Mouse (Mus musculus) limb, embryonic 13.5 days (tissue): ENCODE results near the gene Inpp4b. TPM values are rescaled to one million over a fixed set of nuclear protein-coding genes. Genes with fewer than 3 reads are reported as not detected.
"Not testable (repeated sequence)": the region's sequence is repeated elsewhere in the genome, so short reads cannot be mapped to it uniquely, and the experiment has no call there.

Experiments used
- ATAC-seq: fragments of 200-750 bp; cut with Nextera tagmentation; 2 replicates; pipeline ENCODE4 v1.8.0; 2017; ENCODE audit warnings: low read depth, moderate number of reproducible peaks, moderate TSS enrichment; ENCODE audit not compliant: low FRiP score
- H3K27ac ChIP-seq: fragments of 300-500 bp; sonication (generic); 2 replicates; pipeline ENCODE4 v1.5.1; 2015; ENCODE audit warnings: inconsistent platforms, mild to moderate bottlenecking, moderate library complexity
- H3K27me3 ChIP-seq: fragments of 300-500 bp; sonication (generic); 2 replicates; pipeline ENCODE4 v1.6.1; 2015; ENCODE audit warnings: mild to moderate bottlenecking, inconsistent platforms
- H3K36me3 ChIP-seq: fragments of 300-500 bp; sonication (generic); 2 replicates; pipeline ENCODE4 v1.6.1; 2015; ENCODE audit warnings: inconsistent platforms, mild to moderate bottlenecking, moderate library complexity
- H3K4me1 ChIP-seq: fragments of 300-500 bp; sonication (generic); 2 replicates; pipeline ENCODE4 v1.6.1; 2015; ENCODE audit warnings: inconsistent platforms
- H3K4me2 ChIP-seq: fragments of 300-500 bp; sonication (generic); replicated peaks from 2 replicates; pipeline ENCODE4 v1.6.1; 2015; ENCODE audit warnings: inconsistent platforms, mild to moderate bottlenecking, moderate library complexity
- H3K4me3 ChIP-seq: fragments of 300-500 bp; sonication (generic); 2 replicates; pipeline ENCODE4 v1.5.1; 2015; ENCODE audit warnings: moderate library complexity, mild to moderate bottlenecking, inconsistent platforms
- H3K9ac ChIP-seq: fragments of 300-500 bp; sonication (generic); 2 replicates; pipeline ENCODE4 v1.6.1; 2015; ENCODE audit warnings: mild to moderate bottlenecking, inconsistent platforms
- H3K9me3 ChIP-seq: fragments of 300-500 bp; sonication (generic); 2 replicates; pipeline ENCODE4 v1.6.1; 2016; ENCODE audit warnings: inconsistent platforms
- WGBS: fragments of 180-500 bp; shearing (Covaris S2); methylation state at CpG from one replicate; pipeline ENCODE4 v1.1.7; 2015; 5-methylcytosine and 5-hydroxymethylcytosine counted together
- polyA plus RNA-seq: library from polyadenylated mRNA; unstranded; fragments of >200 nt; fragmentation: Nextera tagmentation; extraction: Ambion mirVana; gene quantifications from 2 replicates; pipeline ENCODE4 v1.2.1, GENCODE M21; 2015

Gene Inpp4b
- polyA plus RNA-seq, 1 experiment from 2014 or later, result 19.3 TPM

GRCm38 (mm10) chr8:81996823-81997222, 654.5 kb downstream of the Inpp4b start:
- Histone ChIP-seq H3K27ac (no peak overlapping the region), H3K4me2 (no peak overlapping the region), H3K36me3 (no peaks in the 10 kb centered on the region), H3K4me3 (no peak overlapping the region), H3K4me1 (peaks cover 5% of the 10 kb centered on the region; the same call in 1 of the 2 replicates), H3K27me3 (no peaks in the 10 kb centered on the region), H3K9me3 (no peaks in the 10 kb centered on the region), H3K9ac (no peak overlapping the region)
- ATAC-seq, result no peak
- WGBS, result 31% methylated on average over 1 of the region's 1 CpGs

- Histone ChIP-seq H3K27ac (no peak overlapping the region), H3K4me3 (no peak overlapping the region), H3K27me3 (no peaks in the 10 kb centered on the region), H3K4me1 (no peaks in the 10 kb centered on the region), H3K9ac (no peak overlapping the region), H3K4me2 (no peak overlapping the region), H3K36me3 (no peaks in the 10 kb centered on the region), H3K9me3 (no peaks in the 10 kb centered on the region)
- no peak for ATAC-seq
- 90% methylated on average over 4 of the region's 4 CpGs for WGBS
These were observed 661.8 kb downstream of the Inpp4b start for GRCm38 (mm10) chr8:82004158-82004557.

GRCm38 (mm10) chr8:82005466-82005865, 663.1 kb downstream of the Inpp4b start:
- 80% methylated on average over 2 of the region's 2 CpGs for WGBS
- Histone ChIP-seq H3K4me3 (no peak overlapping the region), H3K36me3 (no peaks in the 10 kb centered on the region), H3K9ac (no peak overlapping the region), H3K9me3 (no peaks in the 10 kb centered on the region), H3K27ac (no peak overlapping the region), H3K4me2 (no peak overlapping the region), H3K27me3 (no peaks in the 10 kb centered on the region), H3K4me1 (no peaks in the 10 kb centered on the region)
- ATAC-seq, result no peak

- ATAC-seq, result no peak
- Histone ChIP-seq H3K27ac (no peak overlapping the region), H3K27me3 (no peaks in the 10 kb centered on the region), H3K9ac (no peak overlapping the region), H3K4me3 (no peak overlapping the region), H3K36me3 (no peaks in the 10 kb centered on the region), H3K4me1 (no peaks in the 10 kb centered on the region), H3K9me3 (no peaks in the 10 kb centered on the region), H3K4me2 (no peak overlapping the region)
- WGBS, result 61% methylated on average over 5 of the region's 5 CpGs
These were observed 675.4 kb downstream of the Inpp4b start for GRCm38 (mm10) chr8:82017792-82018191.

DNA sequence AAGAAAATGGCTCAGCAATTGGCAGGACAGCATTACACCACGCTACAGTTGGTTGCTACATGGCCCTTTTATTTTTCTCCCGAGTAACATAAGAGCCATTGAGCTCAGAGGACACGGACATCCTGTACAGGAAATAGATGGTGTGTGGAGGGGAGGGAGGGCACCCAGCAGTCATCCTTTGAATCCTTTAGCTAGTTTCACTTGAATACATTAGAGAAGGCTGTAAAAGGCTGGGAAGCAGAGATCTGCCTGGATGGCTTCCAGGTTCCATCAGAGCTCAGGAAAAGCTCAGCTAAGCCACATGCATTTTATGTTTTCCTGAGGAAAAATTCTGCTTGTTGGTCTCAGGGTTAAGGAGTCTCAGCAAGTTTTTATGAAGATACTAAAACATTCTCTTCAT, 685.0 kb downstream of the Inpp4b start:
- Histone ChIP-seq H3K4me3 (no peak overlapping the region), H3K36me3 (no peaks in the 10 kb centered on the region), H3K9me3 (no peaks in the 10 kb centered on the region), H3K27me3 (no peaks in the 10 kb centered on the region), H3K27ac (0 out of 2 replicates have a peak overlapping the region, but pooled peaks have one; percentile 2), H3K9ac (no peak overlapping the region), H3K4me2 (no peak overlapping the region), H3K4me1 (peaks cover 16% of the 10 kb centered on the region)
- WGBS, result 26% methylated on average over 3 of the region's 3 CpGs
- peak; percentile 75 for ATAC-seq

- Histone ChIP-seq H3K4me3 (no peak overlapping the region), H3K9me3 (no peaks in the 10 kb centered on the region), H3K27me3 (no peaks in the 10 kb centered on the region), H3K4me2 (no peak overlapping the region), H3K9ac (no peak overlapping the region), H3K36me3 (no peaks in the 10 kb centered on the region), H3K27ac (no peak overlapping the region), H3K4me1 (peaks cover 16% of the 10 kb centered on the region)
- 42% methylated on average over 1 of the region's 1 CpGs for WGBS
- no peak for ATAC-seq
These were observed 686.5 kb downstream of the Inpp4b start for GRCm38 (mm10) chr8:82028896-82029295.

DNA sequence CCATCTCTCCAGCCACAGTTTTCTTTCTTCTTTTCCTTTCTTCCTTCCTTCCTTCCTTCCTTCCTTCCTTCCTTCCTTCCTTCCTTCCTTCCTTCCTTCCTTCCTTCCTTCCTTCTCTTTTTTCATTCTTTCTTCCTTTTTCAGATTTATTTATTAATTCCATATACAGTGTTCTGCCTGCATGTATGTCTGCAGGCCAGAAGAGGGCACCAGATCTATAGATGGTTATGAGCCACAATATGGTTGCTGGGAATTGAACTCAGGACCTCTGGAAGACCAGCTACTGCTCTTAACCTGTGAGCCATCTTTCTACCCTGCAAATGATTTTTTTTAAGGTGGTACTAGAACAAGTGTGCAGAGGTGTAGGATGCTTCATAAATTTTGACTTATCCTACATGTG, 689.7 kb downstream of the Inpp4b start:
- not testable (repeated sequence) for H3K27ac ChIP-seq, H3K9me3 ChIP-seq, H3K4me2 ChIP-seq, H3K4me3 ChIP-seq, H3K36me3 ChIP-seq, ATAC-seq, H3K9ac ChIP-seq, H3K27me3 ChIP-seq
- H3K4me1 ChIP-seq, result peaks cover 10% of the 10 kb centered on the region

DNA sequence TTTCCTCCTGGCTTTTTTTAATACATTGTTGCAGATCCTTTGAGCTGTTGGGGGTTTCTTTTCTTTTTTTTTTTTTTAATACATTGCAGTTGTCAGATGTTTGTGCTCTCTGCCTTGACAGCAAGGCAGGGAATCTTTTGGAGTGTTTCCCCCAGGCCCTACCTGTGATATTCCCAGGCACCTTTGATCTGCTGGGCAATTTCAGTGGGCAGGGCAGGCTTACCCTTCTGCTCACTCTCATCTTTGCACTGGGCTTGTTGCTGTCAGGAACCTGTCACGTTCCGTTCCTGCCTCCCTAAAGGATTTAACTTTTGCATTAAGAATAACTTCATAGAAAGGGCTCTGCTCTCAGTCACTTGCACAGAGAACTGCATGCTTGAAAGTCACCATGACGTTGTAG, 711.7 kb downstream of the Inpp4b start:
- H3K9me3 ChIP-seq, result no peaks in the 10 kb centered on the region
- ATAC-seq, result no peak
- H3K4me2 ChIP-seq, result no peak overlapping the region
- H3K4me3 ChIP-seq, result no peak overlapping the region
- no peak overlapping the region for H3K9ac ChIP-seq
- H3K4me1 ChIP-seq, result no peaks in the 10 kb centered on the region
- WGBS, result 74% methylated on average over 3 of the region's 3 CpGs
- H3K27me3 ChIP-seq, result no peaks in the 10 kb centered on the region
- H3K36me3 ChIP-seq, result no peaks in the 10 kb centered on the region
- H3K27ac ChIP-seq, result no peak overlapping the region

GRCm38 (mm10) chr8:82067619-82068018, 725.3 kb downstream of the Inpp4b start:
- no peaks in the 10 kb centered on the region for H3K9me3 ChIP-seq
- no peaks in the 10 kb centered on the region for H3K27me3 ChIP-seq
- no peak overlapping the region for H3K9ac ChIP-seq
- no peak for ATAC-seq
- H3K36me3 ChIP-seq, result no peaks in the 10 kb centered on the region
- H3K4me1 ChIP-seq, result no peaks in the 10 kb centered on the region
- H3K4me2 ChIP-seq, result no peak overlapping the region
- H3K27ac ChIP-seq, result no peak overlapping the region
- H3K4me3 ChIP-seq, result no peak overlapping the region
- WGBS, result 81% methylated on average over 3 of the region's 3 CpGs

DNA sequence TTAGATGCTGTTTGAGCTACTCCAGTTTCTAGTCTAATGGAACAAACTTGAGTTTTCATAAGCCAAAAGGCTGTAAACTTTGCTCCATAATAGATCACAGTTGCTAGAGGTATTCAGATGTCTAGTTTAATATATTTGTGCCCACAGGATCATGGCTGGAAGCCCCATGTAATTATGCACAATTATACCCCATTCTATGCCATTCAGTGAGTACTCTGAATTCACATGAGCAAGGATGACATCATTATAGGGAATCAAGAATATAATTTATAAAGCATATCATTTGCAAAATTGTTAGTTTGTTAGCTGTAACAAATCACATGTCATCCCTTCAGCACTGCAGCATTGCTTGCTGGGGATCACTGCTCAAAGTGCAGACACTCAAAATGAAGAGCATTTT, 736.9 kb downstream of the Inpp4b start:
- H3K27ac ChIP-seq, result no peak overlapping the region

DNA sequence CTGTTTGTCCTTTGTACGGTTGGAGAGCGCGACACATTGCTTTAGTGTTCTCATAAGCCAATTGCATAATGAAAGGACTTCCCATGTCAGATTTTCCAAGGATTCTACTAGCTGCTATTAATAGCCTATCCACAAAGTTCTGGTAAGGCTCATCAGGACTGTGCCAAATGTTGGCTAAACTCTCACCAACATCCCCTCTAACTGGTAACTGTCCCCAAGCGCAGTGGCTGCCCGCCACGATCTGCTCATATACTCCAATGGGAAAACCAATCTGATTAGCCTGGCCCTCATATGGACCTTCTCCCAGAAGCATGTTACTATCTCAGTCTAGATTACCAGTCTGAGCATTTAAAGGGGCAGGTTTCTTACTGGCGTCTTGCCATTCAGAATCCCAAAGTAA, 744.3 kb downstream of the Inpp4b start:
- not testable (repeated sequence) for H3K4me1 ChIP-seq, H3K36me3 ChIP-seq, H3K4me2 ChIP-seq, H3K27me3 ChIP-seq, H3K27ac ChIP-seq, H3K4me3 ChIP-seq, H3K9me3 ChIP-seq, H3K9ac ChIP-seq, ATAC-seq
- 91% methylated on average over 7 of the region's 7 CpGs for WGBS

More for the DNA sequence above, 736.9 kb downstream of the Inpp4b start:
- H3K4me2 ChIP-seq, result no peak overlapping the region
- no peak overlapping the region for H3K9ac ChIP-seq
- H3K9me3 ChIP-seq, result 0 out of 2 replicates have a peak, but pooled peaks cover 8% of the 10 kb centered on the region
- no peak overlapping the region for H3K4me3 ChIP-seq
- no peaks in the 10 kb centered on the region for H3K36me3 ChIP-seq
- no peaks in the 10 kb centered on the region for H3K27me3 ChIP-seq
- ATAC-seq, result no peak
- no peaks in the 10 kb centered on the region for H3K4me1 ChIP-seq

DNA sequence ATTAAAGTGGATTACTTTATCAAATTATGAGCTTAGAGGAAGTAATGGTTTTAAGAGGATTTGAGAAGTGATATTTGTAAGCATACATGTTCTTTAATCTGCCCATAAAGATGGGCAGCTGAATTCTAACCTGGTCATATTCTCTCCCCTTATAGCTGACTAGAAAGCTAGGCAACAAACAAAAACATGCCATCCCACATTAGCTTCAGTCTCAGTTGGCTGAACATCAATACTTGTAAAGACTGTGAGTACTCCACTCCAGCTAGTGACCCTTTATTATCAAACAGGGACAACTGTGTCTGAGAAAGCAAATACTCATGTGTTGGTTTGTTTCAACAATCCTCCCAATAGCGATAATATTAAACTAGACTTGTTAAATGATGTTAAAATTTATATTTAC, 748.5 kb downstream of the Inpp4b start:
- Histone ChIP-seq H3K36me3 (no peaks in the 10 kb centered on the region), H3K4me3 (no peak overlapping the region), H3K9me3 (no peaks in the 10 kb centered on the region), H3K4me2 (no peak overlapping the region), H3K27ac (no peak overlapping the region), H3K9ac (no peak overlapping the region), H3K27me3 (no peaks in the 10 kb centered on the region), H3K4me1 (no peaks in the 10 kb centered on the region)
- no peak for ATAC-seq
- 77% methylated on average over 1 of the region's 1 CpGs for WGBS

GRCm38 (mm10) chr8:82093274-82093673, 750.9 kb downstream of the Inpp4b start:
- no peak overlapping the region for H3K4me3 ChIP-seq
- no peak overlapping the region for H3K27ac ChIP-seq
- no peaks in the 10 kb centered on the region for H3K9me3 ChIP-seq
- no peak for ATAC-seq
- H3K4me2 ChIP-seq, result no peak overlapping the region
- no peaks in the 10 kb centered on the region for H3K36me3 ChIP-seq
- H3K27me3 ChIP-seq, result no peaks in the 10 kb centered on the region
- no peak overlapping the region for H3K9ac ChIP-seq
- H3K4me1 ChIP-seq, result no peaks in the 10 kb centered on the region
